Mouse (Mus musculus): Measurements from ENCODE around the gene Hdc. TPM values are rescaled to one million over a fixed set of nuclear protein-coding genes. Genes with fewer than 3 reads are reported as not detected.

The Hdc gene
- total RNA-seq, 1 experiment from 2014 or later, result 22.6 TPM

- peak; percentile 13 for DNase-seq
These were observed 18.6 kb downstream of the Hdc start for GRCm38 (mm10) chr2:126600533-126600932.

GRCm38 (mm10) chr2:126599005-126599404 is 20.1 kb downstream of the Hdc start:
- DNase-seq, result no peak

GRCm38 (mm10) chr2:126598359-126598758 is 20.7 kb downstream of the Hdc start:
- no peak for DNase-seq

- DNase-seq, result no peak
These were observed 21.5 kb downstream of the Hdc start for GRCm38 (mm10) chr2:126597279-126598241.

- DNase-seq, result no peak
These were observed 22.6 kb downstream of the Hdc start for GRCm38 (mm10) chr2:126596347-126597072.

- DNase-seq, result peak; percentile 75
These were observed 25.1 kb downstream of the Hdc start for GRCm38 (mm10) chr2:126593831-126594610.

- no peak for DNase-seq
These were observed 27.8 kb downstream of the Hdc start for GRCm38 (mm10) chr2:126591304-126591703.

GRCm38 (mm10) chr2:126587468-126587867 is 31.6 kb downstream of the Hdc start:
- no peak for DNase-seq

GRCm38 (mm10) chr2:126584621-126585369 is 34.3 kb downstream of the Hdc start:
- DNase-seq, result no peak

- no peak for DNase-seq
These were observed 35.1 kb downstream of the Hdc start for GRCm38 (mm10) chr2:126583960-126584359.

GRCm38 (mm10) chr2:126579282-126579681 is 39.8 kb downstream of the Hdc start:
- DNase-seq, result no peak

- DNase-seq, result no peak
These were observed 41.7 kb downstream of the Hdc start for GRCm38 (mm10) chr2:126577362-126577761.

GRCm38 (mm10) chr2:126575391-126576176 is 43.5 kb downstream of the Hdc start:
- DNase-seq, result no peak

- DNase-seq, result no peak
These were observed 46.4 kb downstream of the Hdc start for GRCm38 (mm10) chr2:126572747-126573146.

- no peak for DNase-seq
These were observed 46.9 kb downstream of the Hdc start for GRCm38 (mm10) chr2:126572163-126572562.

GRCm38 (mm10) chr2:126563411-126564105 is 55.5 kb downstream of the Hdc start:
- no peak for DNase-seq

GRCm38 (mm10) chr2:126560094-126560493 is 59.0 kb downstream of the Hdc start:
- no peak for DNase-seq

- no peak for DNase-seq
These were observed 63.6 kb downstream of the Hdc start for GRCm38 (mm10) chr2:126555533-126555932.

- DNase-seq, result no peak
These were observed 65.8 kb downstream of the Hdc start for GRCm38 (mm10) chr2:126553291-126553639.

All from adrenal gland, postnatal 25 days (tissue).